ENCODE assay signal across 14 mouse cellular contexts in genomic region chr8:125317584-125317991, GRCm38 (mm10).
DNase-seq lines count a peak whose midpoint lies in the region; ATAC-seq lines count a peak whose summit lies in the region.
"Had no signal": no experiment of that assay in that cellular context is flagged by ENCODE, and none has a peak within 500 bp of the region (broad histone marks: within the 10 kb centered on the region; RNA-seq: fewer than 3 reads in every experiment).

No protein-coding gene starts in this region.

- H3K36me3 ChIP-seq in liver, embryonic 11.5 days (ENCODE audit: control insufficient read depth, insufficient read depth, low read length): no peaks in the 10 kb centered on the region
- H3K36me3 ChIP-seq: kidney, embryonic 15.5 days; limb, embryonic 12.5 days; lung, embryonic 15.5 days; neural tube, embryonic 15.5 days; stomach, embryonic 15.5 days had no signal

- H3K4me2 ChIP-seq in liver, embryonic 11.5 days: no peak overlapping the region
- H3K4me2 ChIP-seq: kidney, embryonic 15.5 days; limb, embryonic 12.5 days; lung, embryonic 15.5 days; neural tube, embryonic 15.5 days; stomach, embryonic 15.5 days had no signal

- H3K4me3 ChIP-seq in liver, embryonic 11.5 days (ENCODE audit: low read depth, low read length): no peak overlapping the region
- H3K4me3 ChIP-seq: kidney, embryonic 15.5 days; limb, embryonic 12.5 days; lung, embryonic 15.5 days; neural tube, embryonic 15.5 days; stomach, embryonic 15.5 days had no signal

- intact Hi-C loops in gastrocnemius, postnatal 14 days (cut with DNase I; ENCODE audit: low total_unique reads): no loop called here

- H3K4me1 ChIP-seq in liver, embryonic 11.5 days (replicated peaks; ENCODE audit: control insufficient read depth, insufficient read depth, low read length): no peaks in the 10 kb centered on the region
- H3K4me1 ChIP-seq: limb, embryonic 12.5 days; neural tube, embryonic 15.5 days had no signal

- DNase-seq in lung, postnatal 36 days: peak; percentile 29
- no peak for DNase-seq in lung, postnatal 25 days (ENCODE audit: low spot score)
- peak; percentile 94 for DNase-seq in cerebellum, adult 8-10 months
- DNase-seq in gastrocnemius, postnatal 14 days: peak; percentile 72
- DNase-seq in skeletal muscle tissue, adult 2 months (ENCODE audit: low read depth, low spot score): peak; percentile 61
- no peak for DNase-seq in liver, embryonic 11.5 days (ENCODE audit: low spot score)
- DNase-seq: layer of hippocampus, adult 9-11 months; right cerebral cortex, postnatal 14 days had no signal

- no peak overlapping the region for H3K27ac ChIP-seq in liver, embryonic 11.5 days (ENCODE audit: low read depth, low read length)
- H3K27ac ChIP-seq: kidney, embryonic 15.5 days; limb, embryonic 12.5 days; lung, embryonic 15.5 days; neural tube, embryonic 15.5 days; stomach, embryonic 15.5 days had no signal

- H3K9ac ChIP-seq in liver, embryonic 11.5 days (ENCODE audit: low read depth, low read length): no peak overlapping the region
- H3K9ac ChIP-seq: kidney, embryonic 15.5 days; limb, embryonic 12.5 days; lung, embryonic 15.5 days; neural tube, embryonic 15.5 days; stomach, embryonic 15.5 days had no signal

- no peak for ATAC-seq in megakaryocyte-erythroid progenitor cell, adult 5-6 weeks (replicated peaks; ENCODE audit: low FRiP score, low TSS enrichment, poor library complexity, severe bottlenecking)
- no peak for ATAC-seq in liver, embryonic 11.5 days (replicated peaks; ENCODE audit: low FRiP score)

- 85% methylated on average over 6 of the region's 6 CpGs for WGBS in liver, embryonic 11.5 days

- H3K9me3 ChIP-seq in liver, embryonic 11.5 days (ENCODE audit: control insufficient read depth, low read length): no peaks in the 10 kb centered on the region
- H3K9me3 ChIP-seq: kidney, embryonic 15.5 days; limb, embryonic 12.5 days; lung, embryonic 15.5 days; neural tube, embryonic 15.5 days; stomach, embryonic 15.5 days had no signal

- no peaks in the 10 kb centered on the region for H3K27me3 ChIP-seq in liver, embryonic 11.5 days (replicated peaks; ENCODE audit: control insufficient read depth, insufficient read depth, low read length)
- H3K27me3 ChIP-seq: kidney, embryonic 15.5 days; limb, embryonic 12.5 days; lung, embryonic 15.5 days; stomach, embryonic 15.5 days had no signal

Comparison
In these comparisons a context has a peak if more than half of its experiments do, and no peak if none do; other contexts are left out.
1. DNase-seq: peak in lung, postnatal 36 days (single experiment), cerebellum, adult 8-10 months (single experiment), gastrocnemius, postnatal 14 days (single experiment) and skeletal muscle tissue, adult 2 months (single experiment); none in lung, postnatal 25 days (single experiment) and liver, embryonic 11.5 days (single experiment).